Mouse (Mus musculus) midbrain, embryonic 11.5 days (tissue): ENCODE results near the gene Ppm1b. TPM values are rescaled to one million over a fixed set of nuclear protein-coding genes. Genes with fewer than 3 reads are reported as not detected.

Experiments used
- ATAC-seq: fragments of 200-750 bp; cut with Nextera tagmentation; 2 replicates; pipeline ENCODE4 v1.8.0; 2017; ENCODE audit warnings: moderate TSS enrichment, moderate library complexity; ENCODE audit not compliant: low FRiP score
- DNase-seq: peaks from one replicate; pipeline ENCODE4 v3.0.0; 2015; ENCODE audit warnings: low spot score; ENCODE audit errors: missing footprints
- H3K27ac ChIP-seq: fragments of 300-500 bp; sonication (generic); 2 replicates; pipeline ENCODE4 v1.5.1; 2014; ENCODE audit warnings: low read depth, low read length
- H3K27me3 ChIP-seq: fragments of 300-500 bp; sonication (generic); 2 replicates; pipeline ENCODE4 v1.6.1; 2014; ENCODE audit warnings: mild to moderate bottlenecking, low read length, moderate library complexity, mixed read lengths; ENCODE audit not compliant: control insufficient read depth, insufficient read depth
- H3K36me3 ChIP-seq: fragments of 300-500 bp; sonication (generic); 2 replicates; pipeline ENCODE4 v1.6.1; 2014; ENCODE audit warnings: mild to moderate bottlenecking, low read length, moderate library complexity, mixed read lengths; ENCODE audit not compliant: control insufficient read depth, insufficient read depth
- H3K4me1 ChIP-seq: fragments of 300-500 bp; sonication (generic); 2 replicates; pipeline ENCODE4 v1.6.1; 2014; ENCODE audit warnings: low read length; ENCODE audit not compliant: control insufficient read depth, insufficient read depth
- H3K4me2 ChIP-seq: fragments of 300-500 bp; sonication (generic); 2 replicates; pipeline ENCODE4 v1.6.1; 2014; ENCODE audit warnings: mild to moderate bottlenecking, moderate library complexity
- H3K4me3 ChIP-seq: fragments of 300-500 bp; sonication (generic); 2 replicates; pipeline ENCODE4 v1.5.1; 2014; ENCODE audit warnings: low read depth, low read length
- H3K9ac ChIP-seq: fragments of 300-500 bp; sonication (generic); 2 replicates; pipeline ENCODE4 v1.6.1; 2014; ENCODE audit warnings: low read length
- H3K9me3 ChIP-seq: fragments of 300-500 bp; sonication (generic); 2 replicates; pipeline ENCODE4 v1.6.1; 2016; ENCODE audit warnings: low read length; ENCODE audit not compliant: control insufficient read depth
- WGBS: fragments of 180-500 bp; shearing (Covaris S2); extraction: QIAGEN DNeasy Blood & Tissue Kit; methylation state at CpG from one replicate; pipeline ENCODE4 v1.1.7; 2014; 5-methylcytosine and 5-hydroxymethylcytosine counted together
- polyA plus RNA-seq: library from polyadenylated mRNA; unstranded; fragments of >200 nt; fragmentation: Nextera tagmentation; extraction: Ambion mirVana; gene quantifications from 2 replicates; pipeline ENCODE4 v1.2.1, GENCODE M21; 2014

Ppm1b gene
- polyA plus RNA-seq, 1 experiment from 2014 or later: 102 TPM

GRCm38 (mm10) chr17:84963651-84964050 is 7.1 kb downstream of the Ppm1b start:
- WGBS: 85% methylated on average over 5 of the region's 6 CpGs
- H3K9me3 ChIP-seq: no peaks in the 10 kb centered on the region; the same call in 1 of the 2 replicates

DNA sequence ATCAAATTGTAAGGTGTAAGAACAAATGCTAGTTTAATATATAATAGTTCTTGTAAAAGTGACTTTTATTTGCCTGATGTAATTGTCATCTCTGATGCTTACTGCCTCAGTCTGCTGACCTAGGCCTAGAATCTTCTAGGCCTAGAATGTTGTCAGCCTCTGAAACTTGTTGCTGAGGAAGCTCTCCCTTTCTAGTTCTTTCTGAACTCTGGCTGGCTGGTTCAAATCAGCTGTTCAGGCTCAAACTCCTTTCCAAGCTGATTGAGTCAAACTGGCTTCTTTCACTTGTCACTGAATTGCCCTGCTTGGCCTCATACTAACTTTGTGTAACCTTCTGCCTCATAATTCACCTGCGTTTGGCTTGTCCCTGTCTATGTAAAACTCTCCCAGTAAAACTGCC is 9.7 kb downstream of the Ppm1b start:
- Histone ChIP-seq H3K4me1 (no peaks in the 10 kb centered on the region; the same call in 1 of the 2 replicates), H3K4me3 (no peak overlapping the region), H3K36me3 (no peaks in the 10 kb centered on the region), H3K27ac (no peak overlapping the region), H3K9ac (no peak overlapping the region), H3K9me3 (no peaks in the 10 kb centered on the region; the same call in 1 of the 2 replicates), H3K27me3 (no peaks in the 10 kb centered on the region), H3K4me2 (no peak overlapping the region)
- WGBS: 97% methylated on average over 1 of the region's 1 CpGs
- peak; percentile 65 for DNase-seq
- ATAC-seq: no peak

More at GRCm38 (mm10) chr17:84963651-84964050, 7.1 kb downstream of the Ppm1b start:
- H3K4me1 ChIP-seq: peaks cover 11% of the 10 kb centered on the region
- no peak overlapping the region for H3K4me2 ChIP-seq
- ATAC-seq: no peak
- no peak overlapping the region for H3K4me3 ChIP-seq
- no peak overlapping the region for H3K27ac ChIP-seq
- H3K36me3 ChIP-seq: no peaks in the 10 kb centered on the region
- DNase-seq: peak; percentile 70
- no peak overlapping the region for H3K9ac ChIP-seq
- no peaks in the 10 kb centered on the region for H3K27me3 ChIP-seq

- Histone ChIP-seq H3K27me3 (no peaks in the 10 kb centered on the region), H3K36me3 (no peaks in the 10 kb centered on the region), H3K4me2 (no peak overlapping the region), H3K4me3 (no peak overlapping the region), H3K9ac (no peak overlapping the region), H3K27ac (no peak overlapping the region), H3K9me3 (no peaks in the 10 kb centered on the region; the same call in 1 of the 2 replicates), H3K4me1 (no peaks in the 10 kb centered on the region; the same call in 1 of the 2 replicates)
- peak; percentile 41 for DNase-seq
- WGBS: 85% methylated on average over 1 of the region's 1 CpGs
- ATAC-seq: no peak
These were observed 10.5 kb downstream of the Ppm1b start for GRCm38 (mm10) chr17:84967045-84967444.

DNA sequence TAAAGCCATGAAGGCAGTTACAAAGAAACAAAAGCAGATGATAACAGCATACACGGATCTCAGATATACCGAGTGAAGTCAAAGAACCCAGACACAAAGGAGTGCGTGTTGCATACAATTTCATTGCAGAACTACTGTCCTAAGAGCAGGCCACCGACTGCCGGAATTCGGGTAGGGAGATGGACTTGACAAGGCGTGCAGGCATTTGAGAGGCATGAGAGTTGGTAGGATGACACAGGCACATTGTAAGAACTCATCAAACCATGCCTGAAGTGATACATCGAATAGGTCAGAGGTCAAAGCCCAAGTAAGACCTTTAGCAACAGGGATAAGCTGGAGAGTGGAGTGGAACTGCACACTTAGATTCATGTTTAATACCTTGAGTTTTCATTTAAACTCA is 13.4 kb downstream of the Ppm1b start:
- ATAC-seq: no peak

GRCm38 (mm10) chr17:84981721-84982120 is 25.2 kb downstream of the Ppm1b start:
- no peaks in the 10 kb centered on the region for H3K9me3 ChIP-seq
- ATAC-seq (no peak), DNase-seq (peak; percentile 73)
- no peaks in the 10 kb centered on the region for H3K36me3 ChIP-seq
- no peak overlapping the region for H3K4me3 ChIP-seq
- no peaks in the 10 kb centered on the region for H3K27me3 ChIP-seq
- no peak overlapping the region for H3K27ac ChIP-seq
- 91% methylated on average over 1 of the region's 1 CpGs for WGBS
- no peak overlapping the region for H3K4me2 ChIP-seq
- H3K9ac ChIP-seq: no peak overlapping the region
- no peaks in the 10 kb centered on the region for H3K4me1 ChIP-seq

More for the DNA sequence above, 13.4 kb downstream of the Ppm1b start:
- no peak overlapping the region for H3K4me2 ChIP-seq
- 54% methylated on average over 8 of the region's 8 CpGs for WGBS
- peak; percentile 77 for DNase-seq
- no peaks in the 10 kb centered on the region; the same call in 1 of the 2 replicates for H3K9me3 ChIP-seq
- H3K27me3 ChIP-seq: no peaks in the 10 kb centered on the region
- H3K36me3 ChIP-seq: no peaks in the 10 kb centered on the region
- H3K9ac ChIP-seq: no peak overlapping the region
- H3K4me1 ChIP-seq: no peaks in the 10 kb centered on the region; the same call in 1 of the 2 replicates
- H3K4me3 ChIP-seq: no peak overlapping the region
- H3K27ac ChIP-seq: no peak overlapping the region

DNA sequence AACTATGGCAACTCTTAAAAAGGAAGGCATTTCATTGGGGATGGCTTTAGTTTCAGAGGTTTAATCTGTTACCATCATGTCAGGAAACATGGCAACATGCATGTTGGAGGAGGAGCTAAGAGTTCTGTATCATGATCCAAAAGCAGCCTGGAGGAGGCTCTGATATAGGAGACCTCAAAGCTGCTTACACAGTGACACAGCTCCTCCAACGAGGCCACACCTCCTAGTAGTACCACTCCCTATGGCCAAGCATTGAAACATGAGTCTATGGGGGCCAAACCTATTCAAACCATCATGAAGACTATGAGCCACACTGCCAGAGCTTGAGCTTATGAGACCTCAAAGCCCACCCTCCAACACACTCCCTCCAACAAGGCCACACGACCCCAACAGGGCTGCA is 26.2 kb downstream of the Ppm1b start:
- no peaks in the 10 kb centered on the region for H3K27me3 ChIP-seq
- WGBS: 93% methylated on average over 2 of the region's 2 CpGs

GRCm38 (mm10) chr17:84986368-84986767 is 29.8 kb downstream of the Ppm1b start:
- H3K9me3 ChIP-seq: no peaks in the 10 kb centered on the region
- ATAC-seq: no peak
- no peaks in the 10 kb centered on the region for H3K36me3 ChIP-seq
- H3K4me1 ChIP-seq: 0 out of 2 replicates have a peak, but pooled peaks cover 2% of the 10 kb centered on the region
- H3K4me2 ChIP-seq: no peak overlapping the region
- 76% methylated on average over 5 of the region's 5 CpGs for WGBS
- no peak overlapping the region for H3K9ac ChIP-seq
- no peak for DNase-seq
- no peak overlapping the region for H3K27ac ChIP-seq
- H3K27me3 ChIP-seq: no peaks in the 10 kb centered on the region
- H3K4me3 ChIP-seq: no peak overlapping the region

More for the DNA sequence above, 26.2 kb downstream of the Ppm1b start:
- Histone ChIP-seq H3K9ac (no peak overlapping the region), H3K4me3 (no peak overlapping the region), H3K4me2 (no peak overlapping the region), H3K4me1 (0 out of 2 replicates have a peak, but pooled peaks cover 1% of the 10 kb centered on the region), H3K36me3 (no peaks in the 10 kb centered on the region), H3K9me3 (no peaks in the 10 kb centered on the region), H3K27ac (no peak overlapping the region)
- DNase-seq (no peak), ATAC-seq (no peak)

DNA sequence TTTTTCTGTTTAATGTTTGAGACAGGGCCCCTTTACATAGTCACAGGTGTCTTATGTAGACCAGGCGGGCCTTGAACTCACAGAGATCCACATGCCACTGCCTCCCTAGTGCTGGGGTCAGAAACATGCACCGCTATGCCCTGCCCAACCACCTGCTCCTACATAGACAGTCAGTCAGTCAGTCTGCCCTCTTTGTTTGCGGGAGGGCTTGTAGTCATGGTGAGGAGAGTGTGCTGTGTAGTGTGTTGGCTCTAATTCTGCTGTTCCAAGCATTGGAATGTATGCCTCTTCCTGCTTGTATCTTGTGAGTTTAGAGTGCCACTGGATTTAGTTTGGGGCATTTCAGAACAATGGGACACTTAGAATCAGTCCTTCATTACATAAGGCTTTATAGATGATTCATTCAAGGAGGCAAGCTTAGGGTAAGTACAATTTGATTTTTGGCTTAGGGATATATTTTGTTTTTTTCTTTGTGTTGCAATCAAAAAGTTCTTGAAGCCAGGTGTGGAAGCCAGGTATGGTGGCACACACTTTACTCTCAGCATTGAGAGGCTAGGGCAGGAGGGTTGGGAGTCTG is 31.4 kb downstream of the Ppm1b start:
- 84% methylated on average over 3 of the region's 3 CpGs for WGBS
- Histone ChIP-seq H3K4me2 (no peak overlapping the region), H3K27me3 (no peaks in the 10 kb centered on the region), H3K4me3 (no peak overlapping the region), H3K9me3 (no peaks in the 10 kb centered on the region), H3K4me1 (0 out of 2 replicates have a peak, but pooled peaks cover 2% of the 10 kb centered on the region), H3K27ac (no peak overlapping the region), H3K9ac (no peak overlapping the region), H3K36me3 (no peaks in the 10 kb centered on the region)
- DNase-seq (peak; percentile 41), ATAC-seq (no peak)

DNA sequence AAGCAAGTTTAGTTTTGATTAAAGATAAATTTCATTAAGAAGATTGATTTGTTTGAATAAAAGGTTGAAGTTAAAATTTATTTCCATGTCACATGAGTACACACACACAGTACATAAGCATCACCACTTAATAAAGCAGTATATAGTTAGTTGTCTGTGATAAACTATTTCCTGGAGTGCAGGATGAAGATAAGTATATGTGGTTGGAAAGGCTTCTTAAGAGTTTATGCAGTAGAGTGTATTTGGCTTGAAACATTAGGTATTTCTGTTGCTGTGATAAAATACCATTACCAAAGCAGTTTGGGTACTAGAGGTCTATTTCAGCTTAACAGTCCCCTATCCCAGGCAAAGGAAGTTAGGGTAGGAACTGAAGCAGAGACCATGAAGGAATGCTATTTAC is 32.0 kb downstream of the Ppm1b start:
- Histone ChIP-seq H3K4me2 (no peak overlapping the region), H3K4me3 (no peak overlapping the region), H3K27me3 (no peaks in the 10 kb centered on the region), H3K36me3 (no peaks in the 10 kb centered on the region), H3K27ac (no peak overlapping the region), H3K4me1 (0 out of 2 replicates have a peak, but pooled peaks cover 2% of the 10 kb centered on the region), H3K9me3 (no peaks in the 10 kb centered on the region), H3K9ac (no peak overlapping the region)
- no peak for ATAC-seq
- DNase-seq: peak; percentile 54
